Mouse (Mus musculus): ENCODE results near the gene Tac2. TPM values are rescaled to one million over a fixed set of nuclear protein-coding genes. Genes with fewer than 3 reads are reported as not detected.
"Not testable (repeated sequence)": the region's sequence is repeated elsewhere in the genome, so short reads cannot be mapped to it uniquely, and the experiment has no call there.

Tac2 gene
- total RNA-seq, 2 experiments from 2014 or later = 14.5 to 17.8 TPM

DNA sequence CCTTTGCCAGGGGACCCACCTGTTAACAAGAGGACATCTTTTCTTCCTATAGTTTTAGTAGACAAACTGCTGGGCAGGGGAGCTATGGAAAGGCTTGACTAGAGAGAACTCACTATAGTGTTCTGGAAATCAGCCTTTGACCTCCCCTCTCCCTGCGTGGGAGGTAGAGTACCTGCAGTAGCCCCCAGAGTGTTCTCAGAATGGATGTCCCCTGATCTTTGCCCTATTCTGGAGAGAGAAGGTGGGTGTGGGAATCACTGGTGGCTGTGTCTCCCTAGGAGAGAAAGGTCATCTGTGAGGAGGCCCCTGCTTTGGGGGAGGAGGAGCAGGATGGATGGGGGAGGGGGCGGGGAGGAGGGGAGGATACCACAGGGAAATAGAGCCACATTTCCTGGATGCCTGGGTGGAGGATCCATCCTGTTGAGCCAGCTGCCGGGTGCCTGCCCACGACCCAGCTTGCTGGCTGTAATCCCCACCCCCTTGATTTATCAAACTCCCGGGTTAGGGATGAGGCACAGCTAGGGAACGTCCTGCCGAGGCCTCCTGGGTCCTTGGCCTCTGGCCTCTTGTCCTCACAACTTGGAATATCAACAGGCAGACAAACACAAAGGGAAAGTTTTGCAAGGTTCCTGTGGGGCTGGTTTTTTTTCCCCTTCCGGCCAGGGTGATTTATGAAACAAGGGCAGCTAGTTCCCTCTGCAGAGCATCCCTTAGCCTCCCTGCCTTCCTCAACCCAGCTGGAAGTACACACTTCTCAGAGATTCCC, 24.8 kb downstream of the Tac2 start:
- DNase-seq (ENCODE audit: extremely low spot score in 1 of 2, low spot score in 2 of 2) = peak in 1 of 2 experiments; percentile 55
- intact Hi-C loops (cut with DNase I) = loop anchor here (5.0 kb wide), 1 partner anchor 188 kb away; no protein-coding TSS in a partner anchor

DNA sequence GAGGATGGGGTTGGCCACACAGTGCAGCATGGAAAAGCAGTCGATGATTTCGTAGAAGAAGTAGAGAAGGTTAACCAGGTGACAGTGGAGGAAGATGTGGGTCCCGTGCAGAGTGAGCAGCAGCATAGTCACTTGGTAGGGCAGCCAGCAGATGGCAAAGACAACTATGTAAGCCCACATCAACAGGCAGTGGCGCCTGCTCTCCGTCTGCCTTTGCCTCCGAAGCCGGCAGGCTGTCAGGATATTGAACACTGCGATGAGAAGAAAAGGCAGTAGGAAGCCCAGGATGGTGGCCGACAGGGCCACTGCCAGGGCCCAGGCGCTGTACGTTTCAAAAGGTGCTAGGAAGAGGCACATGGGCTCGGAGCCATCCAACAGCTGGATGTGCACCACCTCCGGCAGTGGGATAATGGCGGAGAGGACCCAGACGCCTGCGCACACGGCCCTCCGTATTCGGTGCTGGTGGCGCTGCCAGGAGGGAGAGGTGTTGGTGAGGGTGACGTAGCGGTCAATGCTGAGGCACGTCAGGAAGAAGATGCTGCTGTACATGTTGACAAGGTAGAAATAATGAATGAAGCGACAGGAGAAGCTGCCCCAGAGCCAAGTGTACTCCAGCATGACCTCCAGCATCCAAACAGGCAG, 26.0 kb downstream of the Tac2 start:
- DNase-seq (ENCODE audit: extremely low spot score in 1 of 2, low spot score in 2 of 2) = peak in 1 of 2 experiments; percentile 31
- intact Hi-C loops (cut with DNase I) = no loop called here

DNA sequence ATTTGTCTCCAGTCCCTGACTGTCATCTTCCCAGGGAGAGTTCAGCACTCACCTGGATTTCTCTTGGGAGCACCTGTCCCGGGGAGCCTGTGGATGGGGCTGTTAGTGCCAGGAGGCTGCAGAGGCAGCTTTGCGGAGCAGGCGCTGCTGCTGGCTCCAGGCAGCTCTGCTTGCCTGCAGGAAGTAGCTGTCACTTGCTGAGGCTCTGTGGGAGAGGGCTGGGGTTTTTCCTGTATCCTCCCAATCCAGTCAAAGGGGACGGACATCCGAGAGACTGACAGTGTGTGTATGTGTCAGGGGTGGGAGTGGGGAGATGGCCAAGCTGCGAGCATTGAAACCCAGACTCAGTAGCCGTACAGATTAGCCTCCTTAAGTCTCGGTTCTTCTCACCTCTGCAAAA, 27.3 kb downstream of the Tac2 start, which contains the start of gene Gpr182:
Gene Gpr182, minus strand, starts transcription at position 185 of the 400 bp plus-strand sequence.
- peak in 1 of 2 experiments; percentile 39 for DNase-seq (ENCODE audit: extremely low spot score in 1 of 2, low spot score in 2 of 2)
- intact Hi-C loops (cut with DNase I) = no loop called here

DNA sequence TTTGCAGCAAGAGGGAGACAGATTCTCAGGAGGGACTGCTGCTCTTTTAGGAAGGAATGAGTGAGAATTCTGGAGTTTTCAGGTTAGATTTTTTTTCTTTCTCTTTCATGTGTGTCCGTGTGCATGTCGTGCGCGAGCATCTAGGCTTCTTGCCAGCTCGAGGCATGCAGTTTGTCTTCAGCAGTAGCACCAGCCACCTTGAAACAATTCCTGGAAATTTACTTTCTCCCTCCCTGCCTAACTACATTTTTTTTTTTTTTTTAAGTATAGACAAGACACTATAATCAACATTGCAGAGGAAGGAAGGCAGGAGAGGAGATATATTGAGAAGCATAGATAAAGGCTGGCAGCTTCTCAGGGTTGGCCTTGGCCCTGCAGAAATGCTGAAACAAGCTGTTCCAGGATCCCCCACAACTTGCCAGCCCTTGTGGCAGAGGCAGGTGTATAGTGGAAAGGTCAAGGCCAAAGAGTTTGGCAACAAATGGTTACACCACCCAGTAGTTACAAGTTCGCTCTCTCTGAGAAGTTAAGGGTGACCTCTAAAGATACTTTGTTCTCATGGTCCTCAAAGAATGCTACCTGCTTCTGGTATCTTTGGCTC, 30.4 kb downstream of the Tac2 start:
- intact Hi-C loops (cut with DNase I) = no loop called here
- no peak for DNase-seq (ENCODE audit: extremely low spot score in 1 of 2, low spot score in 2 of 2)

DNA sequence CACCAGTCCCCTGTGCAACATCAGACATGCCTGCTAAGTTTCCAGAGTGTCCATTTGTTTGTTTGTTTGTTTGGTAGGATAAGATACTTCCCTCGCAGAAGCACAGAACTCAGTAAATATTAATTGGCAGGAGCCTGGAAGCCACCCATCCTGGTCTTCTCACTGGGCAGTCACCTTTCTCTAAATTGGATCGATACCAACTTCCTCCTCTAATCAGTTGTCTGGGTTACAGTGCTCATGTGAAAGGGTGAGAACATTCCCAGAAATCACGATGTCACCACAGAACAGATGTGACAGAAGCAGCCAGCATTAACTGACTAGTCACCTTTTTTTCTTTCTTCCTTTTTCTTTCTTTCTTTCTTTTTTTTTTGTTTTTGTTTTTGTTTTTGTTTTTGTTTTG, 31.0 kb downstream of the Tac2 start:
- intact Hi-C loops (cut with DNase I) = no loop called here
- no peak for DNase-seq (ENCODE audit: extremely low spot score in 1 of 2, low spot score in 2 of 2)

DNA sequence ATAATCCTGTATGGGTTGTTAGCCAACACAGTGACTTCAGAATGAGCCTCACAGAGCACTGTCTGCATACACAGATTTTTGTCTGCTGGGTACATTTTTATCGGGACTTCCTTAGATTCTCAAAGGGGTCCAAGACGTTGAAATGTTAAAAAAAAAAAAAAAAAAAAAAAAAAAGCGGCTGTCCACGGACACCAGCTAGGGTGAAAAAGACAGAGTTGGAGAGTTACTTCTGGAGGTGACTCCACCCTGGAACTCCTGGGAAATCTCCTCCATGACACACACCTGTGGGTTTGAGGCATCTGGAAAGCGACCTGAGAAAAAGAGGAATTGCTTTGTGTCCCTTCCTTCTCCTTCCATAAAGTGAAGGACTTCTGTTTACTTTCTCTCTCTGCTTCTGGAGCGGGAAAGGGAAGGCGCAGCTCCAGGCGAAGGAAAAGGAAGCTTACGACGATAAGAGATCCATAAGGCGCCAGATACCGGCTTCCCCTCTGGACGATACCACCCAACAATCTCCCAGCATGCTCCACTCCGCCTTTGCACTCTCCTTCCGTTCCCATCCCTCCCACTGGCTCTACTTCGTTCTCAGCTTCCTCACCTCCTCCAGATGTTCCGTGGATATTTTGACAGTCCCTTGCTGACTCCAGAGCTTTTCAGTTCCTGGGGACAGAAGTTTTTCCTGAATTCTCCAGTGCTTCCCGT, 31.6 kb downstream of the Tac2 start:
- intact Hi-C loops (cut with DNase I) = no loop called here
- DNase-seq (ENCODE audit: extremely low spot score in 1 of 2, low spot score in 2 of 2) = no peak

DNA sequence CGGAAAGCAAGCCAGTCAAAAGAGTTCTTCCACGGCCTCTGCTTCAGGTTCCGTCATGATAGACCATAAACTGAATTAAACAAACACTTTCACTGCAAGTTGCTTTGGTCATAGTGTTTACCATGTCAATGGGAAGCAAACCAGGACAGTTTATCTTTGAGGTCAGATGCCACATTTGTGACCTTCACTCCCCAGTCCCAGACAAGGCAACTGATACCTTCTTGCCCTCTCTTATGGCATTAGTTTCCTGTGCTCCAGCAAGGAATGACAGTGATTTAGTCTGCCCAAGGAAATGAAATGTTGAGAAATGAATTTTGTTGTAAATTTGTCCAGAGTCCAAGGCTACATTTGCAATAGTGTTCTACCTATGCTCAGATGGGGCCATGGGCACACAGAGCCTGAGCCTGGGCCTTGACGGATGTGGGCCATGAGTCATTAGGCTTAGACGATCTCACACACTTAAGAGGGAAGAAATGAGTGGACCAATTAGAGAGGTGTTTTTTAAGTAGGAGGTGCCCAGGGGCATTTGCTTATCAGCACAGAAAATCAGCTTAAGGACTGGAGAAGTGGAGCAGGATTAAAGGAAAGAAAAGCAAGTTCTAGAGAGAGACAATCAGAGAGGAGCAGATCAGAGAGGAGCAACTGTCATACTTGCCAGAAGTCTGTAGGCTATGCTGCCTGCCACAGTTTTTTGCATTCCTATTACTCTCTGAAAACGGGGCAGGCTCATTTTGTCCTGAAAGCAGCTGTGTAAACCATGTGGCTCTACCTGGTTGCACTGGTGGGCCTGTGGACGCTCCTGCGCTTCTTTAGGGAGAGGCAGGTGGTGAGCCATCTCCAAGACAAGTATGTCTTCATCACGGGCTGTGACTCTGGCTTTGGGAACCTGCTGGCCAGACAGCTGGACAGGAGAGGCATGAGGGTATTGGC, 35.2 kb downstream of the Tac2 start, which contains the start of the genes Rdh1 and Rdh16f1:
Gene Rdh1, plus strand, starts transcription at position 541 of the 930 bp plus-strand sequence.
Gene Rdh16f1, plus strand, starts transcription at position 607 of the 930 bp plus-strand sequence.
- DNase-seq (ENCODE audit: extremely low spot score in 1 of 2, low spot score in 2 of 2) = no peak
- intact Hi-C loops (cut with DNase I) = no loop called here

DNA sequence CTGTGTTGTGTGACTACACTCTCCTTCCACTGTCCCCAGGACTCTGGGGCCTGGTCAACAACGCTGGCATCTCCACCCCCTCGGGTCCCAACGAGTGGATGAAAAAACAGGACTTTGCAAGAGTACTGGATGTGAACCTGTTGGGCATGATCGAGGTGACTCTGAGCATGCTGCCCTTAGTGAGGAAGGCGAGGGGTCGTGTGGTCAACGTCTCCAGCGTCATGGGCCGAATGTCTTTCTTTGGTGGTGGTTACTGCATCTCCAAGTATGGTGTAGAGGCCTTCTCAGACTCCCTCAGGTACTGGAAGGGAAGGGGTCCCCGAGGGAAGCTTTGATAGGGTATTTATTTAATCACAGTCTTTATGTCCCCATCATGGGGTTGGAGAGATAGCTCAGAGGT, 38.6 kb downstream of the Tac2 start:
- intact Hi-C loops (cut with DNase I); DNase-seq (ENCODE audit: extremely low spot score in 1 of 2, low spot score in 2 of 2): not testable (repeated sequence)

DNA sequence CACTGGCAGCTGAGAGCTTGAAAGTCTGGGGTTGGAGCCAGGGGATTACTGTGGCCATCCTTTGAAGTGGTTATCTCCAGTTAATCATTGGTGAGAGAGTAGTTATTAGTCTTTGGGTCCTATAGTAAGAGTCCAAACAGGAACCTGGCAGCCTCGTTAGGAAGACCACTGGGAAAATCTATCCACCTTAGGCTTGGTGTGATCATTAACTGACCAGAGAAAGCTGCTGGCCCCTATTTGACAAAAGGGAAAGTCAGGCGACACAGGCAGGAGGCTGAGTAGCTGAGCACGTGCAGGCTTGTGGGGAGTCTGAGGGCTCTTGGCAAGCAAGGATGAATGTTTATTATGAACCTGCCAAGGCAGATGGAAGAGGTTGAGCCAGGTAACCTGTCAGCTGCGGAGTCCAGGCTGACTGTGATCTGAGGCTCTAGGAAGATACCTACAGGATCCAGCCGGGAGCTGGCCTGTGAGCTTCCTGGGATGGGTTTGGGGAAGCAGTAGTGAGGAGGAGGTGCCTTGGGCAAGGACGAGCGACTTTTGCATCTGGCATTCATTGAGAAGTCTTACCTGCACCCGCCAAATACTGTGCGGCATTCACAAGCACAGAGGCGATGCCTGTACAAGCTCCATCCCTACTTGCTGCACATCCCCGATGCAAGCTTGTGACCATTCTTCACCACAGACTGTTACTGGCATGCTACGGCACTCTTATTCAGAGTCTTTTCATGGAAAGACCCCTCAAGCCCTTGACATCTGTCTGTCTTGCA, 39.8 kb downstream of the Tac2 start:
- no peak for DNase-seq (ENCODE audit: extremely low spot score in 1 of 2, low spot score in 2 of 2)
- intact Hi-C loops (cut with DNase I) = no loop called here

DNA sequence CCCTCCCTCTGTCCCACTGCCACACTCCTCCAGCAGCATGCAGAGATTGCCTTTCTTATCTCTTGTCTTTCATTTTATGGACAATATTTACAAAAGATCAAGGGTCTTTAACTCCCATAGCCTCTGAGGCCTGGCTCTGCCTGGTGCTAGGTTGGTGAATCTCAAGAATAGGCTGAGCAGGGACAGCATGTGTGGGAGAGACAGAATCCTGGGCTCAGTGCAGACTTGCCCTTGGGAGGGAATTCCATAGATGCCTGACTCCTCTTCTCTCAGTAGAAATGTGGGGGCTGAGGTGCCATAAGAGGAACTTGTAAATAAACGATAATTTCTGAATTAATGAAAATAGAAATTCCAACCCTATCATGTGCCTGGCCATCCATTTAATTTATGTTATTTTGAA, 42.3 kb downstream of the Tac2 start:
- DNase-seq (ENCODE audit: extremely low spot score in 1 of 2, low spot score in 2 of 2) = no peak
- intact Hi-C loops (cut with DNase I) = no loop called here

DNA sequence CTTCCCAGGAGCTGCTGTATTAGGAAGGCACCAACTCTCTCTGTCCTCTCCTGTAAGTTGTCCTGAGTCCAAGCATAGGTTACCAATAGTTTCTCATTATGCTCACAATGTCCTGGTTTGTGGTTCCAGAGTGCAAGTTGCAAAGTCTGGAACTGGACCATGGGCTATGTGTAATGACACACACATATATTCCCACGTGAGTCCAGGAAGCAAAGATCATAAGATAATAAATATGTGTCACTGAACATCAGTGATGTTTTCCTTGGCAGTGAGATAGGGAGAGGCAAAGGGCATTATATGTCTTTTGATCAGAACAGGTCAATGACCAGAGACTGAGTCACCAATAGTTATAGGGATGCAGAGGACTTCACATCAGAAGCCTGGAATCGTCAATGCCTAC, 51.7 kb downstream of the Tac2 start, which contains the start of gene Rdh9:
Gene Rdh9, plus strand, starts transcription at position 376 of the 400 bp plus-strand sequence.
- intact Hi-C loops (cut with DNase I) = no loop called here
- no peak for DNase-seq (ENCODE audit: extremely low spot score in 1 of 2, low spot score in 2 of 2)

Other genes starting within 250 kb of the Tac2 start
- 1 to 10 TPM; 4.1 to 7.5 TPM for gene Stac3, start 222.8 kb upstream of the Tac2 start, total RNA-seq (2021)
- 1 to 10 TPM; 6.0 to 7.0 TPM for gene Ndufa4l2, start 209.5 kb upstream of the Tac2 start, total RNA-seq (2021)
- gene Shmt2, start 202.0 kb upstream of the Tac2 start, total RNA-seq (2021) = 10 to 100 TPM; 28.3 to 32.8 TPM
- 1 to 10 TPM; 5.8 to 8.5 TPM for gene Nxph4, start 189.9 kb upstream of the Tac2 start, total RNA-seq (2021)
- 100 to 1,000 TPM; 264 to 283 TPM for gene Lrp1, start 103.3 kb upstream of the Tac2 start, total RNA-seq (2021)
- 10 to 100 TPM in 1 of 2 experiments, 1 to 10 TPM in 1; 9.4 to 10.2 TPM for gene Stat6, start 81.5 kb upstream of the Tac2 start, total RNA-seq (2021)
- 1 to 10 TPM; 3.4 to 4.4 TPM for gene Nemp1, start 57.6 kb upstream of the Tac2 start, total RNA-seq (2021)
- 10 to 100 TPM; 28.5 to 32.1 TPM for gene Nab2, start 55.9 kb upstream of the Tac2 start, total RNA-seq (2021)
- gene Myo1a, start 19.3 kb upstream of the Tac2 start, total RNA-seq (2021) = under 1 TPM; 0.28 TPM
- gene Zbtb39, start 15.1 kb downstream of the Tac2 start, total RNA-seq (2021) = 1 to 10 TPM; 8.8 to 10.0 TPM
- 1 to 10 TPM; 1.3 to 1.6 TPM for gene Gpr182, start 27.3 kb downstream of the Tac2 start, total RNA-seq (2021)
- under 1 TPM; 0.19 to 0.28 TPM for gene Rdh1, start 35.2 kb downstream of the Tac2 start, total RNA-seq (2021)
- under 1 TPM in 1 of 2 experiments, not detected in 1; 0.24 TPM for gene Rdh16f1, start 35.3 kb downstream of the Tac2 start, total RNA-seq (2021)
- under 1 TPM; 0.47 to 0.66 TPM for gene Rdh9, start 51.9 kb downstream of the Tac2 start, total RNA-seq (2021)
- gene Rdh16, start 76.7 kb downstream of the Tac2 start, total RNA-seq (2021) = under 1 TPM; 0.21 to 0.39 TPM
- gene Rdh19, start 125.5 kb downstream of the Tac2 start, total RNA-seq (2021) = not detected
- not detected for gene Rdh16f2, start 142.0 kb downstream of the Tac2 start, total RNA-seq (2021)
- not detected for gene Rdh7, start 164.3 kb downstream of the Tac2 start, total RNA-seq (2021)
- not detected for gene Sdr9c7, start 174.0 kb downstream of the Tac2 start, total RNA-seq (2021)

Data from left cerebral cortex, postnatal 10 days (tissue).